Mouse (Mus musculus) MEL (cell line): Measurements from ENCODE around the gene Acbd7.

Source experiments
- BHLHE40 ChIP-seq: IDR thresholded peaks from 2 replicates; pipeline ENCODE4 v1.6.1; 2012; ENCODE audit warnings: low read depth, mild to moderate bottlenecking, inconsistent platforms, low read length, improper control_type of control experiment, borderline replicate concordance
- CTCF ChIP-seq, 3 experiments: IDR thresholded peaks in 2 of 3; conservative IDR thresholded peaks in 1 of 3; 2 replicates each; pipeline ENCODE4 v1.5.1; 2011 to 2012; ENCODE audit warnings: low read length in 3 of 3, low read depth in 2 of 3, mild to moderate bottlenecking in 2 of 3, improper control_type of control experiment in 1 of 3, inconsistent platforms in 1 of 3, mixed read lengths in 1 of 3, moderate library complexity in 1 of 3; ENCODE audit not compliant: control insufficient read depth in 1 of 3, insufficient read depth in 1 of 3, poor library complexity in 1 of 3, severe bottlenecking in 1 of 3
- GABPA ChIP-seq: IDR thresholded peaks from 2 replicates; pipeline ENCODE4 v1.6.1; 2012; ENCODE audit warnings: low read depth, mild to moderate bottlenecking, inconsistent platforms, low read length, improper control_type of control experiment, moderate library complexity
- GATA1 ChIP-seq: IDR thresholded peaks from 2 replicates; pipeline ENCODE4 v1.6.1; 2011; ENCODE audit warnings: low read depth, low read length, improper control_type of control experiment
- MXI1 ChIP-seq: IDR thresholded peaks from 2 replicates; pipeline ENCODE4 v1.6.1; 2011; ENCODE audit warnings: mild to moderate bottlenecking, low read depth, low read length, improper control_type of control experiment
- NRF1 ChIP-seq: IDR thresholded peaks from 2 replicates; pipeline ENCODE4 v1.6.1; 2014; ENCODE audit warnings: low read depth, mild to moderate bottlenecking, inconsistent platforms, low read length, improper control_type of control experiment, moderate library complexity; ENCODE audit not compliant: poor library complexity, insufficient read depth, severe bottlenecking
- POLR2A ChIP-seq, 2 experiments: IDR thresholded peaks; 2 replicates each; pipeline ENCODE4 v1.6.1; 2011 to 2012; ENCODE audit warnings: low read length in 2 of 2, mild to moderate bottlenecking in 2 of 2, control low read depth in 1 of 2, improper control_type of control experiment in 1 of 2, low read depth in 1 of 2, moderate library complexity in 1 of 2; ENCODE audit not compliant: control insufficient read depth in 1 of 2, insufficient read depth in 1 of 2, poor library complexity in 1 of 2
- SIN3A ChIP-seq: IDR thresholded peaks from 2 replicates; pipeline ENCODE4 v1.6.1; 2012; ENCODE audit warnings: low read length, improper control_type of control experiment, inconsistent platforms

GRCm38 (mm10) chr2:3292170-3292569 is 43.8 kb upstream of the Acbd7 start:
- no peak for TF ChIP-seq GABPA
- TF ChIP-seq SIN3A: no peak
- TF ChIP-seq POLR2A (IDR thresholded peaks at IDR 0.05; ENCODE audit: control insufficient read depth in 1 of 2, insufficient read depth in 1 of 2, low read depth in 1 of 2, low read length in 2 of 2, poor library complexity in 1 of 2): no peak
- no peak for TF ChIP-seq CTCF (IDR thresholded peaks at IDR 0.05 in 2 of 3, conservative IDR thresholded peaks at IDR 0.05 in 1 of 3; ENCODE audit: control insufficient read depth in 1 of 3, insufficient read depth in 1 of 3, low read depth in 2 of 3, low read length in 3 of 3, poor library complexity in 1 of 3, severe bottlenecking in 1 of 3)
- TF ChIP-seq GATA1: no peak
- no peak for TF ChIP-seq MXI1
- no peak for TF ChIP-seq NRF1
- TF ChIP-seq BHLHE40: no peak
